Mouse (Mus musculus): ENCODE results near the gene Akap7. TPM values are rescaled to one million over a fixed set of nuclear protein-coding genes. Genes with fewer than 3 reads are reported as not detected.

Gene Akap7
- polyA plus RNA-seq, 1 experiment, result 9.0 TPM

- no peaks in the 10 kb centered on the region for H3K79me2 ChIP-seq (ENCODE audit: control insufficient read depth, insufficient read depth)
These were observed 57.6 kb downstream of the Akap7 start for GRCm38 (mm10) chr10:25250108-25250507.

GRCm38 (mm10) chr10:25246173-25246572 lies 61.5 kb downstream of the Akap7 start:
- no peaks in the 10 kb centered on the region for H3K27me3 ChIP-seq (ENCODE audit: control insufficient read depth, insufficient read depth, insufficient read length)
- H3ac ChIP-seq (ENCODE audit: control insufficient read depth, insufficient read length), result no peak overlapping the region
- no peak for TF ChIP-seq MYOG (IDR thresholded peaks at IDR 0.05; ENCODE audit: control insufficient read depth in 1 of 3, insufficient read depth in 1 of 3, insufficient read length in 2 of 3, low read depth in 2 of 3)
- TF ChIP-seq SRF (IDR thresholded peaks at IDR 0.05; ENCODE audit: control insufficient read depth, insufficient read length, low read depth), result no peak
- TF ChIP-seq REST (IDR thresholded peaks at IDR 0.05; ENCODE audit: insufficient read depth, insufficient read length), result no peak
- TF ChIP-seq MAX (IDR thresholded peaks at IDR 0.05; ENCODE audit: low read depth), result no peak
- no peak for TF ChIP-seq E2F4 (IDR thresholded peaks at IDR 0.05; ENCODE audit: insufficient read depth)
- no peak overlapping the region for H3K4me3 ChIP-seq
- H3K79me2 ChIP-seq (ENCODE audit: control insufficient read depth, insufficient read depth), result no peaks in the 10 kb centered on the region
- no peaks in the 10 kb centered on the region for H3K36me3 ChIP-seq (ENCODE audit: control insufficient read depth, insufficient read depth)
- no peak overlapping the region for H3K4me2 ChIP-seq (ENCODE audit: low read depth)

More at GRCm38 (mm10) chr10:25250108-25250507, 57.6 kb downstream of the Akap7 start:
- Histone ChIP-seq H3K27me3 (ENCODE audit: control insufficient read depth, insufficient read depth, insufficient read length) (no peaks in the 10 kb centered on the region), H3ac (ENCODE audit: control insufficient read depth, insufficient read length) (no peak overlapping the region), H3K4me3 (no peak overlapping the region), H3K36me3 (ENCODE audit: control insufficient read depth, insufficient read depth) (no peaks in the 10 kb centered on the region), H3K4me2 (ENCODE audit: low read depth) (no peak overlapping the region)
- TF ChIP-seq SRF (IDR thresholded peaks at IDR 0.05; ENCODE audit: control insufficient read depth, insufficient read length, low read depth) (no peak), USF1 (IDR thresholded peaks at IDR 0.05; ENCODE audit: low read depth) (no peak), MAX (IDR thresholded peaks at IDR 0.05; ENCODE audit: low read depth) (no peak), TCF3 (IDR thresholded peaks at IDR 0.05; ENCODE audit: insufficient read length, low read depth) (no peak), REST (IDR thresholded peaks at IDR 0.05; ENCODE audit: insufficient read depth, insufficient read length) (no peak)

- TF ChIP-seq REST (IDR thresholded peaks at IDR 0.05; ENCODE audit: insufficient read depth, insufficient read length) (no peak), MYOG (IDR thresholded peaks at IDR 0.05; ENCODE audit: control insufficient read depth in 1 of 3, insufficient read depth in 1 of 3, insufficient read length in 2 of 3, low read depth in 2 of 3) (no peak), E2F4 (IDR thresholded peaks at IDR 0.05; ENCODE audit: insufficient read depth) (no peak), TCF3 (IDR thresholded peaks at IDR 0.05; ENCODE audit: insufficient read length, low read depth) (no peak), MAX (IDR thresholded peaks at IDR 0.05; ENCODE audit: low read depth) (no peak), CEBPB (IDR thresholded peaks at IDR 0.05; ENCODE audit: insufficient read depth, poor library complexity, severe bottlenecking) (no peak), USF1 (IDR thresholded peaks at IDR 0.05; ENCODE audit: low read depth) (no peak), SRF (IDR thresholded peaks at IDR 0.05; ENCODE audit: control insufficient read depth, insufficient read length, low read depth) (no peak), MYOD1 (IDR thresholded peaks at IDR 0.05; ENCODE audit: control insufficient read depth in 1 of 3, insufficient read length in 2 of 3, low read depth in 2 of 3) (no peak), TCF12 (IDR thresholded peaks at IDR 0.05; ENCODE audit: insufficient read depth, poor library complexity, severe bottlenecking) (no peak), POLR2A (IDR thresholded peaks at IDR 0.05; ENCODE audit: insufficient read length, low read depth) (no peak), POLR2AphosphoS2 (IDR thresholded peaks at IDR 0.05; ENCODE audit: insufficient read length, low read depth) (no peak)
- no peaks in the 10 kb centered on the region for H3K36me3 ChIP-seq (ENCODE audit: control insufficient read depth, insufficient read depth)
- H3ac ChIP-seq (ENCODE audit: control insufficient read depth, insufficient read length), result no peak overlapping the region
- H3K79me2 ChIP-seq (ENCODE audit: control insufficient read depth, insufficient read depth), result no peaks in the 10 kb centered on the region
- H3K4me2 ChIP-seq (ENCODE audit: low read depth), result no peak overlapping the region
- H3K4me3 ChIP-seq, result no peak overlapping the region
- H3K27me3 ChIP-seq (ENCODE audit: control insufficient read depth, insufficient read depth, insufficient read length), result no peaks in the 10 kb centered on the region
These were observed 68.5 kb downstream of the Akap7 start for GRCm38 (mm10) chr10:25239156-25239555.

- Histone ChIP-seq H3ac (ENCODE audit: control insufficient read depth, insufficient read length) (no peak overlapping the region), H3K4me2 (ENCODE audit: low read depth) (no peak overlapping the region), H3K79me2 (ENCODE audit: control insufficient read depth, insufficient read depth) (no peaks in the 10 kb centered on the region), H3K27me3 (ENCODE audit: control insufficient read depth, insufficient read depth, insufficient read length) (no peaks in the 10 kb centered on the region), H3K4me3 (no peak overlapping the region), H3K36me3 (ENCODE audit: control insufficient read depth, insufficient read depth) (no peaks in the 10 kb centered on the region)
- TF ChIP-seq TCF12 (IDR thresholded peaks at IDR 0.05; ENCODE audit: insufficient read depth, poor library complexity, severe bottlenecking) (no peak), POLR2AphosphoS2 (IDR thresholded peaks at IDR 0.05; ENCODE audit: insufficient read length, low read depth) (no peak), TCF3 (IDR thresholded peaks at IDR 0.05; ENCODE audit: insufficient read length, low read depth) (no peak), USF1 (IDR thresholded peaks at IDR 0.05; ENCODE audit: low read depth) (no peak), MYOD1 (IDR thresholded peaks at IDR 0.05; ENCODE audit: control insufficient read depth in 1 of 3, insufficient read length in 2 of 3, low read depth in 2 of 3) (no peak), MYOG (IDR thresholded peaks at IDR 0.05; ENCODE audit: control insufficient read depth in 1 of 3, insufficient read depth in 1 of 3, insufficient read length in 2 of 3, low read depth in 2 of 3) (no peak), MAX (IDR thresholded peaks at IDR 0.05; ENCODE audit: low read depth) (no peak), E2F4 (IDR thresholded peaks at IDR 0.05; ENCODE audit: insufficient read depth) (no peak), SRF (IDR thresholded peaks at IDR 0.05; ENCODE audit: control insufficient read depth, insufficient read length, low read depth) (no peak)
These were observed 73.6 kb downstream of the Akap7 start for GRCm38 (mm10) chr10:25234080-25234479.

GRCm38 (mm10) chr10:25232700-25233099 lies 75.0 kb downstream of the Akap7 start:
- Histone ChIP-seq H3K4me2 (ENCODE audit: low read depth) (no peak overlapping the region), H3K36me3 (ENCODE audit: control insufficient read depth, insufficient read depth) (no peaks in the 10 kb centered on the region), H3K4me3 (no peak overlapping the region), H3K27me3 (ENCODE audit: control insufficient read depth, insufficient read depth, insufficient read length) (no peaks in the 10 kb centered on the region), H3K79me2 (ENCODE audit: control insufficient read depth, insufficient read depth) (no peaks in the 10 kb centered on the region), H3ac (ENCODE audit: control insufficient read depth, insufficient read length) (no peak overlapping the region)
- TF ChIP-seq E2F4 (IDR thresholded peaks at IDR 0.05; ENCODE audit: insufficient read depth), result no peak
- no peak for TF ChIP-seq CEBPB (IDR thresholded peaks at IDR 0.05; ENCODE audit: insufficient read depth, poor library complexity, severe bottlenecking)
- TF ChIP-seq MAX (IDR thresholded peaks at IDR 0.05; ENCODE audit: low read depth), result no peak
- TF ChIP-seq TCF12 (IDR thresholded peaks at IDR 0.05; ENCODE audit: insufficient read depth, poor library complexity, severe bottlenecking), result no peak
- no peak for TF ChIP-seq SRF (IDR thresholded peaks at IDR 0.05; ENCODE audit: control insufficient read depth, insufficient read length, low read depth)
- no peak for TF ChIP-seq MYOG (IDR thresholded peaks at IDR 0.05; ENCODE audit: control insufficient read depth in 1 of 3, insufficient read depth in 1 of 3, insufficient read length in 2 of 3, low read depth in 2 of 3)
- no peak for TF ChIP-seq POLR2AphosphoS2 (IDR thresholded peaks at IDR 0.05; ENCODE audit: insufficient read length, low read depth)
- TF ChIP-seq POLR2A (IDR thresholded peaks at IDR 0.05; ENCODE audit: insufficient read length, low read depth), result no peak
- TF ChIP-seq REST (IDR thresholded peaks at IDR 0.05; ENCODE audit: insufficient read depth, insufficient read length), result no peak
